Mouse (Mus musculus) left cerebral cortex, adult 11 months (tissue): Measurements from ENCODE around the gene Rad51.

Experiments
- DNase-seq: peaks from one replicate; pipeline ENCODE4 v3.0.0; 2022; ENCODE audit warnings: low spot score

Gene Rad51

GRCm38 (mm10) chr2:119112438-119113112 lies at the start of gene Rad51:
Rad51 (plus strand) TSS chr2:119112793.
- peak; percentile 80 for DNase-seq

- no peak for DNase-seq
Observed at GRCm38 (mm10) chr2:119072397-119072796, 40.2 kb upstream of the Rad51 start.

- no peak for DNase-seq
Observed at GRCm38 (mm10) chr2:119086156-119086555, 26.4 kb upstream of the Rad51 start.

GRCm38 (mm10) chr2:119101552-119101951 lies 11.0 kb upstream of the Rad51 start:
- DNase-seq, result no peak

- DNase-seq, result no peak
Observed at GRCm38 (mm10) chr2:119106583-119106982, 6.0 kb upstream of the Rad51 start.

- DNase-seq, result no peak
Observed at GRCm38 (mm10) chr2:119108554-119108953, 4.0 kb upstream of the Rad51 start.

GRCm38 (mm10) chr2:119111060-119111459 lies 1.5 kb upstream of the Rad51 start:
- DNase-seq, result no peak

GRCm38 (mm10) chr2:119113121-119113925 lies 730 bp downstream of the Rad51 start:
- no peak for DNase-seq

- DNase-seq, result no peak
Observed at GRCm38 (mm10) chr2:119136346-119136898, 23.8 kb downstream of the Rad51 start.

GRCm38 (mm10) chr2:119145199-119145598 lies 32.6 kb downstream of the Rad51 start:
- no peak for DNase-seq

GRCm38 (mm10) chr2:119146435-119146834 lies 33.8 kb downstream of the Rad51 start:
- DNase-seq, result no peak

GRCm38 (mm10) chr2:119147160-119147678 lies 34.6 kb downstream of the Rad51 start:
- no peak for DNase-seq

- DNase-seq, result peak; percentile 36
Observed at GRCm38 (mm10) chr2:119147775-119148174, 35.2 kb downstream of the Rad51 start.

GRCm38 (mm10) chr2:119152255-119152654 lies 39.7 kb downstream of the Rad51 start:
- DNase-seq, result no peak

GRCm38 (mm10) chr2:119154683-119155082 lies 42.1 kb downstream of the Rad51 start:
- DNase-seq, result no peak

- no peak for DNase-seq
Observed at GRCm38 (mm10) chr2:119155388-119155787, 42.8 kb downstream of the Rad51 start.

GRCm38 (mm10) chr2:119156081-119156680 lies 43.6 kb downstream of the Rad51 start:
- DNase-seq, result no peak

- DNase-seq, result peak; percentile 96
Observed at GRCm38 (mm10) chr2:119156681-119157572, 44.3 kb downstream of the Rad51 start, which contains the start of gene Rmdn3. Rmdn3 (minus strand) TSS chr2:119157034.

GRCm38 (mm10) chr2:119157836-119158235 lies 45.2 kb downstream of the Rad51 start:
- no peak for DNase-seq

- DNase-seq, result no peak
Observed at GRCm38 (mm10) chr2:119161247-119161646, 48.7 kb downstream of the Rad51 start.

- DNase-seq, result no peak
Observed at GRCm38 (mm10) chr2:119163135-119163534, 50.5 kb downstream of the Rad51 start.
